Mouse (Mus musculus) CH12F3 (cell line): ENCODE results near the gene Cnp.
"Not testable (repeated sequence)": the region's sequence is repeated elsewhere in the genome, so short reads cannot be mapped to it uniquely, and the experiment has no call there.

Experiments
- in situ Hi-C: fragments of 300-500 bp; cut with MboI; formaldehyde crosslinking; loops from 2 replicates; pipeline ENCODE4 v1.14.3; 2020; ENCODE audit warnings: low sequenced_read_pairs

The Cnp gene

DNA sequence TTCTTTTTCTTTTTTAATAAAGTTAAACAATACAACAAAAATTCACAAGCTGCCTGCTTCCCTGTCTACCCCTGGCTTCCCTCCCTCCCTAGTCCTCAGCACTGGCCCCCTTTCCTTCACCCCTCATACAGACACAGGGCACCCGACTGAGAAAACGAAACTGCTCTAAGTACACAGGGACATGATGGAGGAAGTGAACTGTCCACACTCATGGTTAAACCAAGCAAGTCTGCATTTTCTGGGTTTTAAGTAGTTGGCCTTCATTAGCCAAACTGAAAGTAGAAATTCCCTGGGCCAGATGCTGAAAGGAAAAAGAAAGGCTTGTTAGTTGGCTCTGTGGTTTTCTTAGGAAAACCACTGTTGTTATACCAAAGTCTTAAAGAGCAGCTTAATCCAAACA is 8.1 kb downstream of the Cnp start:
- in situ Hi-C loops = no loop called here

GRCm38 (mm10) chr11:100584561-100584961 is 9.9 kb downstream of the Cnp start:
- in situ Hi-C loops = no loop called here

DNA sequence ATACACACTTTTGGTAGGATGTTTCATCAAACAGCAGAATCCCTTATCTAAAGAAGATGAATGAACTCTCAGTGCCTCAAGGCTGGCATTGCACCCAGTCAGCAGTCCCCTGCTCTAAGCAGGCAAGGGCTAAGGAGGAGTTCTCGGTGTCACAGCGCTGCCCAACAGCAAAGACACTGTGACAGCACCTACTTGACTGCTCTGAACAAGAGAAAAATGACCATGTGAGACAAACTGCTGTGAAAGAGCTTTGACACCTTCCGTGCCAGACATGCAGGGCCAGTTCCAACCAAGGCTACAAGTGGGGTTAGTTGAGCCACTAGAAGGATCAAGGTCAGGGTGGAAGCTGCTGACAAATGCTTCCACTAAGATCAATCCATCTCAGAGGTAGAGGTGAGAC is 10.4 kb downstream of the Cnp start:
- in situ Hi-C loops = no loop called here

DNA sequence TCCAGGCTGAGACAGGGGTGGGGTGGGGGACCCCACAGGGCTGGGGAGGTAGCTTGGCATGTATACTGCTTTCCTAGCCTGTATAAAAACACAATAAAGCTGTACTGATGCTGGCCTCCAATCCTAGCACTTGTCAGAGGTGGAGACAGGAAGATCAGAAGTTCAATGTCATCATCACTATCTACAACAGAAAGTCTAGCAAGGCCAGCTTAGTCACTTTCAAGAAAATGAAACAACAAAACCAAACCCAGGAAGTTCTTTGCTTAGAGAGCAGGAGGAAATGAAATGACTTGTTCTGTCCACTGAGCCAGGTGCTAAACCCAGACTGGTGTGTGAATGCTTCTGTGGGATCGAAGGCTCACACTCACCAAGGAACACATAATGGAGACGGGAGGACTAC is 13.8 kb downstream of the Cnp start:
- in situ Hi-C loops = no loop called here

DNA sequence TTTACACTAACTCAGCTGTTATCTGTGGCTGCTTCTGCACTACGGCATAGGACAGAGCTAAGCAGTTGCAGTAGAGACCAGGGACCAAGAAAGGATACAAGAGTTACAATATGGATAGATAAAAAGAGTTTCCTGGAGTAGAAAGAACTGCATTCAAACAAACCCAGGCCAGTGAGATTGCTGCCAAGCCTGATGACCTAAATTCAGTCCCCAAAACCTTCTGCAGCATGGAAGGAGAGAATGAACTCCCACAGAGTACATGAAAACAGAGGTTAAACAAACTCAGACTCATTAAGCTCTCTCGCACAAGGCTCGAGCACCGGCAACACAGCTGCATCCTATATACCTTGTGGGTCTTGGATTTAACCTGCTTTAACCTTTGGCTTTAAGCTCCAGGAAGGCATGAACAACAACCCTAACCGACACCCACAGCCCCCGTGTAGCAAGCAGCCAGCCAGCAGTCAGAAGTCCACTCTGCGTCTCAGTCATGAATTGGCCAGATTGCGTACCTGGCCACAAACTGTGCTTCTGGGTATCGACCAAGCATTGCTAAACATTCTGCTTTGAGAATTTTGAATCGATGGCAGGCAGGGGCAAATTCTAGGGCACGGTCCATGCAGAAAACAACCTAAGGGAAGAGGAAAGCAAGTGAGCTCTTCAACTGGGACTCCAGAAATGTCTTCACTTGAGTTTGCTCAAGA is 17.8 kb downstream of the Cnp start:
- in situ Hi-C loops = no loop called here

DNA sequence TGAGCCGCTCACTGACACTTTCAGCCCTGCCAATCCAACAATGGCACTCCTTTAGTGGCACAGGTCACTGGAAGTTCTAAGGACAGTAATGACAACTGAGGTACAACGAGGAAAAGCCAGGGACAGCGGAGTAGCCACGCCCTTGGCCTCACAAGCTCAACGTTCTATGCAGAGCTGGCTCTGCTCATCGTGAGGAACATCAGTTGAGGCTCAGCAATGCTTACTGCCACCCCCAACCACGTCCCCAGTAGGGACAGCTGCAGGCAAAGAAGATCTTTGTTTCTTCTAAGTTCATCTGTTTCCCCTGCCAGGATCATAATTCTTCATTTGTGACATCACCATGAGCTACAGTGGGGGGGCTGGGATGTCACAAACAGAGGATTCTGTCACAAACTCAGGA is 19.9 kb downstream of the Cnp start:
- in situ Hi-C loops = no loop called here

GRCm38 (mm10) chr11:100595533-100595932 is 20.8 kb downstream of the Cnp start:
- in situ Hi-C loops = no loop called here

DNA sequence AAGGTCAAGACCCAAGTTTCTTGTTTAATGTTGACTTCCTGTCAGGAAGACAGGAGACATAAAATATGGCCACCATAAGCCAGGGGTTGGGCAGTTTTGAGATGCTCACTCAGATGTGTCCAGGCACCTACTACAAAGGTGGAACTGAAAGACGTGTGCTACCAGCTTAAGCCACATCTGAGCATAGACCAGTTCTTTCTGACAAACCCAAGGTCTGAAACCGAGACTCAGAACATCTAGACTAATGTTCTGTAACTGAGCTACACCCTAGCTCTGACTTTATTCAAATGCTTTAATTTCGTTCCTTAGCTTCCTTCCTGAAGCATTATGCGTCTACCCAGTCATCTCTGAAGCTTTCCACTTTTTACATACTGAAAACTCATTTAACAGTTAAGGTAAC is 23.4 kb downstream of the Cnp start:
- in situ Hi-C loops = no loop called here

- in situ Hi-C loops = no loop called here
These were observed 26.7 kb downstream of the Cnp start for GRCm38 (mm10) chr11:100601372-100601771.

DNA sequence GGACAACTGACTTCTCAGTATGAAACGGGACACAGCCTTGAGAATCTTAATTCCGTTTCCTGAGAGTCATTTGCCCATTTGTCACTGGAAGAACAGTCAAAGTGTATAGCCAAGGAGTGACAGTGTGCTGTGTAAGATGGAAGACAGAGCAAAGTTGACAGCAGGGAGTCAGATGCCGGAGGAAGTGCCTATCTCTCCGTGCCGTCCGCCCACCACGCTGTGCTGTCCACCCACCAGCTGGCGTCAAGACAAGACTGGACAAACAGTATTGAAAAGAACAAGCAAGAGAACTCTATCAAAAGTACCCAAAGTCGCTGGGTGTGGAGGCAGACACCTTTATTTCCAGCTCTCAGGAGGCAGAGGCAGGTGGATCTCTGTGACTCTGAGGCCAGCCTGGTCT is 28.5 kb downstream of the Cnp start:
- in situ Hi-C loops = no loop called here

GRCm38 (mm10) chr11:100603813-100604212 is 29.1 kb downstream of the Cnp start:
- in situ Hi-C loops = no loop called here

DNA sequence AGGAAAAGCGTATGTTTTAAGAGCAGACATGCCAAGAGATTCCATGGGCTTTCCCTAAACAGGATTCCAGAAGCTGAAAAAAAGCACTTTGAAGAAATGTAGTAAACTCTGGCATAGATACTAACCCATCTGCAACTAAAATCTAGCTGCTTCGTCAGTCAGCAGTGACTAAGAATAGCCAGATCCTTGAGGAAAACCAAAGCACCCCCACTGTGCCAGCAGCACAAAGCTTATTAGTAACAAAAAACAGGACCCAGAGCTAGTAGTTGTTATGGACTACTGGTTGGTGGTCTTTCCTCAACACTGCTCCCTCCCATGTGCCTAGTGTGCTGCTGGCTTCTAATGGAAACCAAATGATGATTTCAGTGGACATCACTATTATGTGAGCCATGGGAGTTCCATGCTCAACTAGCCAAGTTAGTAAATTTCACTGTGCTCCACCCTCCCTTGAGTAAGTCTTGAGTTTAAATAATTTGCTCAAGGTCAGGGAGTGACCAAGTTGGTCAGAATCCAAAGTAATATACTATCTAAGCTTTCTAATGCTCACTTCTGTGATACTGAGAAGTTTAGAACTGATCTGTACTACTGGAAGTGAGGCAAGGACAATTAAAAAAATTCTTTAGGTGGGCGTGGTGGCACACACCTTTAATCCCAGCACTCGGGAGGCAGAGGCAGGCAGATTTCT is 29.8 kb downstream of the Cnp start:
- in situ Hi-C loops = no loop called here

- in situ Hi-C loops = no loop called here
These were observed 30.7 kb downstream of the Cnp start for GRCm38 (mm10) chr11:100605451-100605850.

DNA sequence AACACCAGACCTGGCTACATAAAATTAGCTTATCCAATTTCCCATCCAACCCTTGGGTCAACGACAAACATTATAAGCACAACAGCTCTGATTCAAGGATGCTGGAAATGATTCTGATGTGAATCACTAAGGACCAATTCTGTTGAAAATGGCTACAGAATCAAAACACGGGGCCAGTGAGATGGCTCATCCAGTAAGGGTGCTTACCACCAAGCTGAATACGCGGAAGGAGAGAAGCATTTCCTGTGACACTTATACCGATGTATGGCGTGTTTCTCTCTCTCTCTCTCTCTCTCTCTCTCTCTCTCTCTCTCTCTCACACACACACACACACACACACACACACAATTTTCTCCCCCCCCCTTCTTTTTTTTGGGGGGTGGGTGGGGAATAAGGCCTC is 32.4 kb downstream of the Cnp start:
- in situ Hi-C loops = no loop called here

- in situ Hi-C loops = no loop called here
These were observed 34.1 kb downstream of the Cnp start for GRCm38 (mm10) chr11:100608796-100609195.

- in situ Hi-C loops = no loop called here
These were observed 34.8 kb downstream of the Cnp start for GRCm38 (mm10) chr11:100609355-100609996.

DNA sequence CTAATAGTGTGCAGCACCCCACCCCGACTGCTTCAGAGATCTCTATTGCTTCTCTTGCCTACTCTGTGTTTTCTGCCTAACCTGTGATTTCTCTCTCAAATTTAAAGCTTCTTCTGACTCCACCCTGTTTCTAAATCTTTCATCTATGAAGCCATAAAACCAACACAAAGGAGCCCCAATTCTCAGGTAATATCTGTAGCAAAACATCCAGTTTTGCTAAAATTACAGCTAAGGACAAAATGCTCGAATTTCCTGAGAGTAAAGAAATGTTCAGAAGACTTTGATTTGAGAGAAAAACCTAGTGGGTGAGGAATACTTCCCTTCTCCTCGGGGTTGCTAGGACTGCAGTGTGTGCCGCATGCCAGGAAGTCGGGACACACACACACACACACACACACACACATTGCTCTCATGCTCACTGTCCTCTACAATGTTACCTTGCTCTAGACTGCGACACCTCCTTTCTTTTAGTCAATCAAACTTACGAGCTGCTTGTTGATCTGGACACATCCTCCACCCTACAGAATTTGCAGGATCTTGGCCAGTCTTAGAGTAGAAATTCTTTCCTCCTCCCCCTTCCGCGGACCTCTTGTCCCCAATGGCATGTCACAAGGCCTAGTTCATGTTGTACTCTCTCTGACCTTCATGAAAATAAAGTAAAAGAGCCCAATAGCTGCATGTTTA is 35.4 kb downstream of the Cnp start:
- in situ Hi-C loops = no loop called here

DNA sequence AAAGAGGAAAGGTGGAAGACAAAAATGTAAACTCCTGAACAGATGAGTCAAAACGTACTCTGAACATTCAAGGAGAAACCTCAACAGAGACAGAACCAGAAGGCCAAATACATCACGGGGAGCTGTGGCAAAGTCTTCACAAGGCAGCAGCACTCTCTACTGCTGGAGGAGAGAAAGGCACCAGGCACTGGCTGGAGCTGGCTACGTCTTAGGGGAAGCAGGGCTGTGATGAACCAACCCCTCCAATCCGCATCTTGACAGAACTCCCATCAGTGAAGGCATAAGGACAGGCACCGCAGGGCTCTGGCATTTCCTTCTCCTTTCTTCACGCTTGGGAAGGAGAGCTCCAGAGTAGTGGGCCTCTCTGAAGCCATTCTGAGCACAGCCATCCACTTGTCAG is 36.9 kb downstream of the Cnp start:
- in situ Hi-C loops = no loop called here

- in situ Hi-C loops = no loop called here
These were observed 38.5 kb downstream of the Cnp start for GRCm38 (mm10) chr11:100613241-100613640.

GRCm38 (mm10) chr11:100616332-100616731 is 41.6 kb downstream of the Cnp start:
- in situ Hi-C loops = no loop called here

DNA sequence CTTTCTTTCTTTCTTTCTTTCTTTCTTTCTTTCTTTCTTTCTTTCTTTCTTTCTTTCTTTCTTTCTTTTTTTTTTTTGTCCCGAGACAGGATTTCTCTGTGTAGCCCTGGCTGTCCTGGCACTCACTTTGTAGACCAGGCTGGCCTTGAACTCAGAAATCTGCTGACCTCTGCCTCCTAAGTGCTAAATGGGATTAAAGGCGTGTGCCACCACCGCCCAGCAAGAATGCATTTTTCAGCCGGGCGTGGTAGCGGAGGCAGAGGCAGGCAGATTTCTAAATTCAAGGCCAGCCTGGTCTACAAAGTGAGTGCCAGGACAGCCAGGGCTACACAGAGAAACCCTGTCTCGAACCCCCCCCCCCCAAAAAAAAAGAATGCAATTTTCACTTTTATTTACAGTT is 42.1 kb downstream of the Cnp start:
- in situ Hi-C loops = not testable (repeated sequence)

- in situ Hi-C loops = no loop called here
These were observed 42.8 kb downstream of the Cnp start for GRCm38 (mm10) chr11:100617480-100617879.
